Mouse (Mus musculus) embryonic facial prominence, embryonic 11.5 days (tissue): ENCODE measurements around the gene Auts2. TPM values are rescaled to one million over a fixed set of nuclear protein-coding genes. Genes with fewer than 3 reads are reported as not detected.
A peak's percentile ranks its signal among the peaks of the same experiment; 100 is the strongest.

Experiments used
- ATAC-seq: fragments of 200-750 bp; cut with Nextera tagmentation; replicated peaks from 2 replicates; pipeline ENCODE4 v1.8.0; 2017; ENCODE audit warnings: low read depth; ENCODE audit not compliant: insufficient number of reproducible peaks, low FRiP score, low TSS enrichment
- DNase-seq: peaks from one replicate; pipeline ENCODE4 v3.0.0-alpha.2; 2015; ENCODE audit warnings: low spot score
- H3K27ac ChIP-seq: fragments of 300-500 bp; sonication (generic); replicated peaks from 2 replicates; pipeline ENCODE4 v1.5.1; 2014; ENCODE audit warnings: mild to moderate bottlenecking, low read depth, low read length, control low read depth
- H3K27me3 ChIP-seq: fragments of 300-500 bp; sonication (generic); 2 replicates; pipeline ENCODE4 v1.6.1; 2014; ENCODE audit warnings: mild to moderate bottlenecking, low read length, moderate library complexity, mixed read lengths; ENCODE audit not compliant: control insufficient read depth, insufficient read depth
- H3K36me3 ChIP-seq: fragments of 300-500 bp; sonication (generic); replicated peaks from 2 replicates; pipeline ENCODE4 v1.6.1; 2014; ENCODE audit warnings: low read depth, mild to moderate bottlenecking, low read length, moderate library complexity, mixed read lengths; ENCODE audit not compliant: control insufficient read depth, insufficient read depth
- H3K4me1 ChIP-seq: fragments of 300-500 bp; sonication (generic); 2 replicates; pipeline ENCODE4 v1.6.1; 2014; ENCODE audit warnings: low read length, mixed read lengths; ENCODE audit not compliant: control insufficient read depth, insufficient read depth
- H3K4me2 ChIP-seq: fragments of 300-500 bp; sonication (generic); 2 replicates; pipeline ENCODE4 v1.6.1; 2014; ENCODE audit warnings: low read depth, mild to moderate bottlenecking, control low read depth, low read length, moderate library complexity
- H3K4me3 ChIP-seq: fragments of 300-500 bp; sonication (generic); 2 replicates; pipeline ENCODE4 v1.5.1; 2014; ENCODE audit warnings: low read depth, low read length, control low read depth
- H3K9ac ChIP-seq: fragments of 300-500 bp; sonication (generic); replicated peaks from 2 replicates; pipeline ENCODE4 v1.6.1; 2014; ENCODE audit warnings: mild to moderate bottlenecking, control low read depth, low read length
- H3K9me3 ChIP-seq: fragments of 300-500 bp; sonication (generic); replicated peaks from 2 replicates; pipeline ENCODE4 v1.6.1; 2016; ENCODE audit warnings: mild to moderate bottlenecking, low read length, inconsistent platforms, mixed read lengths; ENCODE audit not compliant: control insufficient read depth
- WGBS: fragments of 180-500 bp; shearing (Covaris S2); extraction: QIAGEN DNeasy Blood & Tissue Kit; methylation state at CpG from one replicate; pipeline ENCODE4 v1.1.7; 2014; 5-methylcytosine and 5-hydroxymethylcytosine counted together
- polyA plus RNA-seq: library from polyadenylated mRNA; unstranded; fragments of >200 nt; fragmentation: Nextera tagmentation; extraction: Ambion mirVana; gene quantifications from 2 replicates; pipeline ENCODE4 v1.2.1, GENCODE M21; 2014

Gene Auts2
- polyA plus RNA-seq, 1 experiment from 2014 or later, result 30.5 TPM

DNA sequence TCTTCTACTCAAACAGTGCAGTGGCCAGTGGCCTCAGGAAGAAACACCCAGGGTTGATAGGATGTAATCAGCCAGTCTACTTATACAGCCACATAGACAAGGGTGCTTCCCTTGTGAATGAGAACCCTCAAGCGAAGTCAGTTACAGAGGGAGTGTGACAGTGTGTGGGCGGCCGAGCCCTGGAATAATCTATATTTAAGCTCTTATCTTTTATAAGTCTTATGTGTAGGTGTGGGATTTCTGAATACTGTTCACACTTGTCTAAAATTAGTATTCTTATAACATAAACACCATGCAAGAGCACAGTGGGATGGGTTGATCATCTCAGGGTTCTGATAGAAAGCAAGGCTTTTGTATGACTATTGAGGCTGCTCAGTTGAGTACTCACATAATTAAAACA lies 411.2 kb downstream of the Auts2 start:
- no peaks in the 10 kb centered on the region for H3K9me3 ChIP-seq
- no peak overlapping the region for H3K4me2 ChIP-seq
- H3K27me3 ChIP-seq, result no peaks in the 10 kb centered on the region
- ATAC-seq (no peak), DNase-seq (no peak)
- H3K36me3 ChIP-seq, result no peaks in the 10 kb centered on the region
- no peaks in the 10 kb centered on the region for H3K4me1 ChIP-seq
- H3K4me3 ChIP-seq, result no peak overlapping the region
- H3K9ac ChIP-seq, result no peak overlapping the region
- WGBS, result over 99% methylated on average over 3 of the region's 3 CpGs
- H3K27ac ChIP-seq, result no peak overlapping the region

GRCm38 (mm10) chr5:132130577-132130976 lies 412.6 kb downstream of the Auts2 start:
- Histone ChIP-seq H3K4me2 (no peak overlapping the region), H3K36me3 (no peaks in the 10 kb centered on the region), H3K4me3 (no peak overlapping the region), H3K4me1 (no peaks in the 10 kb centered on the region), H3K27me3 (no peaks in the 10 kb centered on the region), H3K27ac (no peak overlapping the region), H3K9ac (no peak overlapping the region), H3K9me3 (no peaks in the 10 kb centered on the region)
- ATAC-seq (no peak), DNase-seq (no peak)
- WGBS, result 60% methylated on average over 4 of the region's 4 CpGs

- H3K9ac ChIP-seq, result no peak overlapping the region
- no peak overlapping the region for H3K4me3 ChIP-seq
- DNase-seq, result no peak
- no peaks in the 10 kb centered on the region for H3K27me3 ChIP-seq
- 93% methylated on average over 12 of the region's 12 CpGs for WGBS
- H3K4me2 ChIP-seq, result no peak overlapping the region
- no peaks in the 10 kb centered on the region for H3K4me1 ChIP-seq
- no peak overlapping the region for H3K27ac ChIP-seq
- no peak for ATAC-seq
- no peaks in the 10 kb centered on the region for H3K36me3 ChIP-seq
- H3K9me3 ChIP-seq, result no peaks in the 10 kb centered on the region
Measured at GRCm38 (mm10) chr5:132126626-132127025, 416.5 kb downstream of the Auts2 start.

DNA sequence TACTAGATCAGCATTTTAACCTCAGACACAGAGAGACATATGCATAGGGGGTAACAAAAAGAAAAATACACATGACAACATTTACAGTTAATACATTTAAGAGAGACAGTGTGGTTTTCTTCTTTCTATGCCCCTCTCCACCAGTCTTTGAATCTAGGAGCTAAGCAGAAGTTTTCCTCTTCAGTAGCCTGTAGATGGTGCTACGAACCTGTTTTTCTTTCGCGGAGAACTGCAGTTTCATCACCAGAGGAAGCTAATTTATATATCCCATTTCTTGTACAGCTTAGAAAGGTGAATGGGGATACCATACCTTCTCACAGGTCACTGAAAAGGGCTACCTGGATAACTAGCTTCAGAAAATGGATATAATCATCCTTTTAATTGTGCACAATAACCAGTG lies 427.5 kb downstream of the Auts2 start:
- WGBS, result 69% methylated on average over 3 of the region's 3 CpGs
- ATAC-seq (no peak), DNase-seq (peak; percentile 63)
- Histone ChIP-seq H3K9me3 (no peaks in the 10 kb centered on the region), H3K4me1 (no peaks in the 10 kb centered on the region), H3K27me3 (no peaks in the 10 kb centered on the region), H3K4me2 (no peak overlapping the region), H3K36me3 (no peaks in the 10 kb centered on the region), H3K4me3 (no peak overlapping the region), H3K27ac (no peak overlapping the region), H3K9ac (no peak overlapping the region)

DNA sequence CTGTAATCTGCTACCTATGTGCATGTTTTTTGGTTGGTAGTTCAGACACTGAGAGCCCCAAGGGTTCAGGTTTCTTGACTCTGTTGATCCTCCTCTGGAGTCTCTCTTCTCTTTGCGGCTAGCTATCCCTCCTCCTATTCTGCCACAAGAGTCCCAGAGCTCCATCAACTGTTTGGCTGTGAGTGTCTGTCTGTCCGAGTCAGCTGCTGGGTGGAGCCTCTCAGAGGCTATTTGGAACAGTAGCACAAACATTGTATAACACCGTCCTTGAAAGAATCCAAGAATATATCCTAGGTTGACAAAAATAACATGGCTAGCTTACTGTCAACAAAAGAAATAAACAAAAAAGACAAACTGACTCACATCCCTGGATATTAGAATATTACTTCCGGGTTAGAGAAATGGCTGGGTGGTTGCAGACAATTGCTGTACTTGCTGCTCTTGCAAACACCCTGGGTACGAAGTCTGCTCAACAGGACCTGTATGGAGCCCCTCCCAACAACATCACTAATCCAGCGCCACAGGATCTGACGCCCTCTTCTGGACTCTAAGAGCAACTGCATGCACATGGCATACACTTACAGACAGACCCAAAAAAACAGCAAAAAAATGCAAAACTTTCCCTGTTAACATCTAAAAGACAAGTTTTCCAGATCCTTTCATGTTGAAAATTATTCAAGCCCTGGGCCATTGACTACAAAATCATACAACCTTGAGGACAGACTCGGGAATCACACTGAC lies 428.4 kb downstream of the Auts2 start:
- ATAC-seq, result no peak
- Histone ChIP-seq H3K27ac (no peak overlapping the region), H3K36me3 (no peaks in the 10 kb centered on the region), H3K9ac (no peak overlapping the region), H3K4me3 (no peak overlapping the region), H3K4me2 (no peak overlapping the region), H3K4me1 (no peaks in the 10 kb centered on the region), H3K27me3 (no peaks in the 10 kb centered on the region), H3K9me3 (no peaks in the 10 kb centered on the region)
- 70% methylated on average over 8 of the region's 8 CpGs for WGBS
- no peak for DNase-seq

DNA sequence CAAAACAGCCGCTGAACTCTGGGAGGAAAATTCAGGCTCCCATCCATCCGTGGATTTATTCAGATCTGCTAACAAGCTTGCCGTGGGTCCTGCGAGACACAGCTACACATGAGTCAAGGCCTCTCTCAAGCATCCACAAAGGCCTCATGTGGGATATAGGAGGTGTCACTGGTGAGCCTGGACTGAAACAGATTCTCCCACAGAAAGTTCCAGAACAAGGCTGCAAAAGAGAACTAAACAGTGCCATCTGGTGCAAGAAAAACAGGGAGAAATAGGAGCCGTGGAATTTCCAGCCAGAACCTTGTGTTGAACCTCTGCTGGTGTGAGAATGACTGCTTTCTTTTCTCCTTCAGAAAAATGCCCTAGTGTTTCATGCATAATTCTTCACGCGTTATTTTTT lies 429.7 kb downstream of the Auts2 start:
- DNase-seq, result peak; percentile 67
- no peak overlapping the region for H3K4me3 ChIP-seq

GRCm38 (mm10) chr5:132112666-132113065 lies 430.5 kb downstream of the Auts2 start:
- ATAC-seq (no peak), DNase-seq (no peak)
- H3K27ac ChIP-seq, result no peak overlapping the region
- H3K9ac ChIP-seq, result no peak overlapping the region
- no peaks in the 10 kb centered on the region for H3K4me1 ChIP-seq
- no peaks in the 10 kb centered on the region for H3K27me3 ChIP-seq
- no peaks in the 10 kb centered on the region for H3K9me3 ChIP-seq
- H3K4me2 ChIP-seq, result no peak overlapping the region
- no peak overlapping the region for H3K4me3 ChIP-seq
- no peaks in the 10 kb centered on the region for H3K36me3 ChIP-seq
- WGBS, result 89% methylated on average over 7 of the region's 7 CpGs

More for the DNA sequence above, 429.7 kb downstream of the Auts2 start:
- no peaks in the 10 kb centered on the region for H3K36me3 ChIP-seq
- no peaks in the 10 kb centered on the region for H3K27me3 ChIP-seq
- H3K9ac ChIP-seq, result no peak overlapping the region
- H3K9me3 ChIP-seq, result no peaks in the 10 kb centered on the region
- H3K4me2 ChIP-seq, result no peak overlapping the region
- H3K27ac ChIP-seq, result no peak overlapping the region
- 63% methylated on average over 7 of the region's 7 CpGs for WGBS
- no peak for ATAC-seq
- no peaks in the 10 kb centered on the region for H3K4me1 ChIP-seq

GRCm38 (mm10) chr5:132102426-132102825 lies 440.7 kb downstream of the Auts2 start:
- no peak overlapping the region for H3K4me3 ChIP-seq
- H3K27ac ChIP-seq, result no peak overlapping the region
- DNase-seq, result no peak
- no peak overlapping the region for H3K4me2 ChIP-seq
- no peaks in the 10 kb centered on the region for H3K9me3 ChIP-seq
- WGBS, result 91% methylated on average over 4 of the region's 4 CpGs
- no peaks in the 10 kb centered on the region for H3K27me3 ChIP-seq
- ATAC-seq, result no peak
- no peak overlapping the region for H3K9ac ChIP-seq
- H3K4me1 ChIP-seq, result no peaks in the 10 kb centered on the region
- no peaks in the 10 kb centered on the region for H3K36me3 ChIP-seq
